Mouse (Mus musculus): Measurements from ENCODE around the gene Car2. TPM values are rescaled to one million over a fixed set of nuclear protein-coding genes. Genes with fewer than 3 reads are reported as not detected.

The Car2 gene
- polyA plus RNA-seq, 1 experiment from 2014 or later = 46.3 TPM

GRCm38 (mm10) chr3:14903380-14903779, 17.3 kb downstream of the Car2 start:
- no peak for ATAC-seq (ENCODE audit: low FRiP score, low read depth)
- no peaks in the 10 kb centered on the region for H3K36me3 ChIP-seq
- no peak overlapping the region for H3K4me3 ChIP-seq
- H3K4me2 ChIP-seq (replicated peaks) = no peak overlapping the region
- 91% methylated on average over 3 of the region's 3 CpGs for WGBS
- H3K27ac ChIP-seq = no peak overlapping the region
- no peaks in the 10 kb centered on the region for H3K27me3 ChIP-seq (replicated peaks)
- no peaks in the 10 kb centered on the region for H3K9me3 ChIP-seq
- H3K9ac ChIP-seq = no peak overlapping the region
- H3K4me1 ChIP-seq = no peaks in the 10 kb centered on the region

- H3K4me2 ChIP-seq (replicated peaks) = no peak overlapping the region
- H3K9ac ChIP-seq = no peak overlapping the region
- no peaks in the 10 kb centered on the region for H3K27me3 ChIP-seq (replicated peaks)
- no peak overlapping the region for H3K4me3 ChIP-seq
- no peaks in the 10 kb centered on the region for H3K36me3 ChIP-seq
- WGBS = 87% methylated on average over 3 of the region's 3 CpGs
- H3K9me3 ChIP-seq = no peaks in the 10 kb centered on the region
- ATAC-seq (ENCODE audit: low FRiP score, low read depth) = no peak
- no peaks in the 10 kb centered on the region for H3K4me1 ChIP-seq
- no peak overlapping the region for H3K27ac ChIP-seq
These were observed 18.1 kb downstream of the Car2 start for GRCm38 (mm10) chr3:14904165-14904564.

DNA sequence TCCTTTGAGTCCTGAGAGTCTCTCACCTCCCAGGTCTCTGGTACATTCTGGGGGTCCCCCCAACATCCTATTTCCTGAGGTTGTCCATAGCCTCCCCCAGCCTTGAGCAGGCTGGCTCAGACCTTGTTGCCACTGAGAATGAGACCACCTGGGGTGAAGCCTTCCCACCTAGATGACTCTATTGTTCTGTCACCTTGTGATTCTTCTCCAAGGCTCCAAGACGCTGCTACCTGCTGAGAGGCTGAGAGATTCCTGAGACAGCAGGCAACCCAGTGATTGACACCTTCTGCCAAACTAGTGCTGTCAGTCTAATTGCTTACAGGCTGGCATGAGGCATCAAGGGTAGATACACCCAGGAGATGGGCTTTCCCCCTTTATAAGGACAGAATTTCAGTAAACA, 21.2 kb downstream of the Car2 start:
- no peaks in the 10 kb centered on the region for H3K4me1 ChIP-seq
- no peak overlapping the region for H3K9ac ChIP-seq
- ATAC-seq (ENCODE audit: low FRiP score, low read depth) = no peak
- 48% methylated on average over 1 of the region's 1 CpGs for WGBS
- H3K4me3 ChIP-seq = no peak overlapping the region
- no peaks in the 10 kb centered on the region for H3K9me3 ChIP-seq
- H3K27ac ChIP-seq = no peak overlapping the region
- no peaks in the 10 kb centered on the region for H3K27me3 ChIP-seq (replicated peaks)
- H3K4me2 ChIP-seq (replicated peaks) = no peak overlapping the region
- no peaks in the 10 kb centered on the region for H3K36me3 ChIP-seq

- Histone ChIP-seq H3K27ac (no peak overlapping the region), H3K27me3 (replicated peaks) (no peaks in the 10 kb centered on the region), H3K4me1 (no peaks in the 10 kb centered on the region), H3K36me3 (no peaks in the 10 kb centered on the region), H3K4me3 (no peak overlapping the region), H3K9me3 (no peaks in the 10 kb centered on the region), H3K9ac (no peak overlapping the region), H3K4me2 (replicated peaks) (no peak overlapping the region)
- WGBS = 89% methylated on average over 4 of the region's 4 CpGs
- no peak for ATAC-seq (ENCODE audit: low FRiP score, low read depth)
These were observed 26.0 kb downstream of the Car2 start for GRCm38 (mm10) chr3:14911992-14912582.

DNA sequence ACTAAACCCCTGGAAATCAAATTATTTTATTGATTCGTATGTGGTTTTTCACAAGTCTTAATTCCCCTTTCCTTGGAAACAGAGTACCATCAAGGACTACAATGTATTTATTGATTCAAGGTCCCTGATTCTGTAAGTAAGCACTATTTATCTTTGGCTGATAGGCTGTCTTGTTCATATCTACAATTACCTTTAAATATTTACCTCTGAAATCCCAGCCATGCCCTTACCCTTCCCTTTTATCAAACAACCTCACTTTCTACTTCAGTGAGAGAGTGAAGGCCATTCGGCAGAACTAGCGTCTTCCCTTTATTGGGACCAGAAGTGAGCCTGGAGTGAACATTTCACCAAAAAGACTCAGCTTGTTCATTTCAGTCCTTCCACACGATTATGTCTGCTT, 27.7 kb downstream of the Car2 start:
- Histone ChIP-seq H3K9me3 (no peaks in the 10 kb centered on the region), H3K4me3 (no peak overlapping the region), H3K4me1 (no peaks in the 10 kb centered on the region), H3K27ac (no peak overlapping the region), H3K4me2 (replicated peaks) (no peak overlapping the region), H3K27me3 (replicated peaks) (no peaks in the 10 kb centered on the region), H3K36me3 (no peaks in the 10 kb centered on the region), H3K9ac (no peak overlapping the region)
- ATAC-seq (ENCODE audit: low FRiP score, low read depth) = no peak
- WGBS = 94% methylated on average over 4 of the region's 4 CpGs

DNA sequence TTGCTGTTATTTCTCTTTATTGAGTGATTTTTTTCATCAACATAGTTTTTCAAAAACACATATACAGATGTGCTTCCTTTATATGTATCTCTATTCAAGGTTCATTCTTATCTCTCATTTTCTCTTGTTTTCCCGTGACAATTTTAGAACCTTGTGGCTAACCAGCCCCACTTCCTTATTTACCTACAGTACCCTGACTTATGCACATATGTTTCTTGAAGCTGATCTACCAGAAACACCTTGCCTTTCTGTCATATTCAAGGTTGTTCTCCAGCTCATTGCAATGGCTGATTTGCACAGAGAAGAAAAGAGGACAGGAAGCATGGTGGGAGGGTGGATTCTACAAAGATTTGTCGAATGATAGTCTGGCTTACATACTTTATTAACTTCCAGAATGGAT, 29.3 kb downstream of the Car2 start:
- Histone ChIP-seq H3K4me1 (no peaks in the 10 kb centered on the region), H3K4me2 (replicated peaks) (no peak overlapping the region), H3K9ac (no peak overlapping the region), H3K4me3 (no peak overlapping the region), H3K9me3 (no peaks in the 10 kb centered on the region), H3K27ac (no peak overlapping the region), H3K36me3 (no peaks in the 10 kb centered on the region), H3K27me3 (replicated peaks) (no peaks in the 10 kb centered on the region)
- WGBS = 93% methylated on average over 2 of the region's 2 CpGs
- ATAC-seq (ENCODE audit: low FRiP score, low read depth) = no peak

GRCm38 (mm10) chr3:14917261-14917660, 31.2 kb downstream of the Car2 start:
- no peak for ATAC-seq (ENCODE audit: low FRiP score, low read depth)
- Histone ChIP-seq H3K9me3 (no peaks in the 10 kb centered on the region), H3K4me1 (no peaks in the 10 kb centered on the region), H3K4me2 (replicated peaks) (no peak overlapping the region), H3K9ac (no peak overlapping the region), H3K36me3 (no peaks in the 10 kb centered on the region), H3K27ac (no peak overlapping the region), H3K4me3 (no peak overlapping the region), H3K27me3 (replicated peaks) (no peaks in the 10 kb centered on the region)
- WGBS = 81% methylated on average over 2 of the region's 2 CpGs

- H3K4me2 ChIP-seq (replicated peaks) = no peak overlapping the region
- H3K36me3 ChIP-seq = no peaks in the 10 kb centered on the region
- WGBS = 65% methylated on average over 3 of the region's 3 CpGs
- no peaks in the 10 kb centered on the region for H3K9me3 ChIP-seq
- no peak for ATAC-seq (ENCODE audit: low FRiP score, low read depth)
- no peak overlapping the region for H3K9ac ChIP-seq
- H3K4me3 ChIP-seq = no peak overlapping the region
- no peaks in the 10 kb centered on the region for H3K27me3 ChIP-seq (replicated peaks)
- no peak overlapping the region for H3K27ac ChIP-seq
- H3K4me1 ChIP-seq = no peaks in the 10 kb centered on the region
These were observed 58.6 kb downstream of the Car2 start for GRCm38 (mm10) chr3:14944706-14945105.

- ATAC-seq (ENCODE audit: low FRiP score, low read depth) = no peak
- WGBS = 78% methylated on average over 2 of the region's 2 CpGs
- no peak overlapping the region for H3K9ac ChIP-seq
These were observed 59.6 kb downstream of the Car2 start for GRCm38 (mm10) chr3:14945627-14946026.

DNA sequence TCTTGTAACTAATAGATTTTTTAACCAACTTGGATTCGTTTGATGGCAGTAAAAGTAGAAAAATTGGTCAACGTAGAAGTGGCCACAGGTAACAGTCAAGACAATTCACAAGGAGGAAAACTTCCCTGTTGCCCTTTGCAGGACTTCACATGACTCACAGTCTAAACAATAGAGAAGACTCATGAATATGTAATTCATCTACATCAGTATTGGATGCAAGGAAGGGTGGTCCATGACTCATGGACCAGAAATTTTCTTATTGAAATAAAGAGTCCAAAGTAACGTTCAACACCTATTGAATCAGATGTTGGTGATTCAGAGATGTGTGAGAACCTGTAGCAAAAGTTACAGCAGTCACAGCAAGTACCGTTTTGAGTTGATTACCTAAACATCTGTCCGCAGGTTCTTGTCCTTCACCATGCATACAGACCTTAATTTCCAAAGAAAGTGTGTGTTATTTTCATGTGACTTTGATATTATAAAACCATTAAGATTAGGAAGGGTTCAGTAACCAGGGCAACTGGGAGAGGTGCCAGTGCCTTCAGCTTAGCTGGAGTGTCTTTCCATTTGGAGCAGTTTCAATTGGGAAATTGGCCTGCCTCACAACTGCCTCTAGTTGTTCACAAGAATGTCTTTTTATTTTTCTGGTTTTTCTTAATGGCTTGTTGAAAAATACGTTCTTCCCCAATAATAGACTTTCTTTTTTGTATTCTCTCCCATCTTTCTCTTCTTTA, 62.2 kb downstream of the Car2 start:
- Histone ChIP-seq H3K9ac (no peak overlapping the region), H3K27me3 (replicated peaks) (no peaks in the 10 kb centered on the region), H3K4me2 (replicated peaks) (no peak overlapping the region), H3K27ac (no peak overlapping the region), H3K4me1 (no peaks in the 10 kb centered on the region), H3K4me3 (no peak overlapping the region), H3K9me3 (no peaks in the 10 kb centered on the region), H3K36me3 (no peaks in the 10 kb centered on the region)
- ATAC-seq (ENCODE audit: low FRiP score, low read depth) = no peak
- WGBS = 84% methylated on average over 6 of the region's 6 CpGs

More at GRCm38 (mm10) chr3:14945627-14946026, 59.6 kb downstream of the Car2 start:
- Histone ChIP-seq H3K4me3 (no peak overlapping the region), H3K27me3 (replicated peaks) (no peaks in the 10 kb centered on the region), H3K27ac (no peak overlapping the region), H3K9me3 (no peaks in the 10 kb centered on the region), H3K4me2 (replicated peaks) (no peak overlapping the region), H3K36me3 (no peaks in the 10 kb centered on the region), H3K4me1 (no peaks in the 10 kb centered on the region)

- 85% methylated on average over 2 of the region's 2 CpGs for WGBS
These were observed 64.0 kb downstream of the Car2 start for GRCm38 (mm10) chr3:14950031-14950430.

More at GRCm38 (mm10) chr3:14950031-14950430, 64.0 kb downstream of the Car2 start:
- Histone ChIP-seq H3K4me1 (no peaks in the 10 kb centered on the region), H3K27me3 (replicated peaks) (no peaks in the 10 kb centered on the region), H3K4me3 (no peak overlapping the region), H3K9me3 (no peaks in the 10 kb centered on the region), H3K27ac (no peak overlapping the region), H3K36me3 (no peaks in the 10 kb centered on the region), H3K4me2 (replicated peaks) (no peak overlapping the region), H3K9ac (no peak overlapping the region)
- no peak for ATAC-seq (ENCODE audit: low FRiP score, low read depth)

Measured in neural tube, embryonic 12.5 days (tissue).